Mouse (Mus musculus): ENCODE measurements at regions not wholly inside any gene's neighbourhood (a gene's known extent, or its start where the extent isn't known, plus 50 kb on each side); places are given as distances from the start of the nearest gene placed in this dataset.

DNA sequence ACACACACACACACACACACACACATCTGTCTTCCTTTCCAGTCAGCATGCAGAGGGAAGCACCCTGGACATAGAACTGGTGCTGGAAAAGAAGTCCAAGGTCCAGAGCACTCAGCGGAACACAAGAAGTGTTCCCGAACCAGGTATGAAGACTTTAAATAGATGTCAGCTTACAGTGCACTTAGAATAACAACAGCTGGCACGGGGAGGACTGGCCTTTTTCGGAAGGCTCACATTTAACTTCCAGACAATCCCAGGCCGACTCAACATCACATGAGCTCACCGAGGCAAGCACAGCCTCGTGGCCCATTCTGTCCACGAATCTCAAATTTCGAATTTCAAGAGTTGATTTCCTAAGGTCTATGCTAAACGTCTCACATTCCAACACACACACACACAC, 70.9 kb upstream of the Slc25a33 start:
- WGBS: 86% methylated on average over 10 of the region's 10 CpGs
- TF ChIP-seq CTCF (IDR thresholded peaks at IDR 0.05; ENCODE audit: extremely low read depth, insufficient read depth, insufficient read length, insufficient replicate concordance): no peak
- TF ChIP-seq POLR2A (IDR thresholded peaks at IDR 0.05; ENCODE audit: low read depth, low read length): no peak
- no peaks in the 10 kb centered on the region for H3K27me3 ChIP-seq (ENCODE audit: control insufficient read depth, insufficient read depth, low read length)
- no peak for DNase-seq (ENCODE audit: low read depth in 1 of 2, low spot score in 2 of 2)
- no peaks in the 10 kb centered on the region for H3K4me1 ChIP-seq (ENCODE audit: control insufficient read depth, insufficient read depth, insufficient read length)
- H3K4me3 ChIP-seq (ENCODE audit: extremely low read depth, insufficient read depth, insufficient read length): no peak overlapping the region
- no peaks in the 10 kb centered on the region for H3K36me3 ChIP-seq (ENCODE audit: control insufficient read depth, insufficient read depth, low read length)
- no peak overlapping the region for H3K27ac ChIP-seq (ENCODE audit: insufficient read depth, low read length)

DNA sequence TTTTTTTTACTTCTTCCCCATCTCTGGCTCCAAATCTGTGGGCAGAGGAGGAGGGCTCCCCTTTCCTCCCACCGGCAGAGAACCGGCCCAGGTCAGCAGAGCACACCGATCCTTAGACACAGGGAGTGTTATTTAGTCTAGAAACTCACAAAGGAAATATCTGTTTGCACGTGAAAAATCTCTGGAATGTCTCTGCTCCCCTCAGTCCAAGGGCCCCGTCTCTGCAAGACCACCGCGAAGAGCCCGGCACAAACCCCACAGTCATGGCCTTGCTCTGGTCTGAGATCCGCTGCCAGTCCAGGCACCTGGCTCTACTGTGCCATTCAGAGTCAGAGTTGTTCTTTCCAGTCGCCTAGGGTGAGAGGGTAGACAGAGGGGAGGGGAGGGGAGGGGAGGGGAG, 69.7 kb upstream of the Slc25a33 start:
- Histone ChIP-seq H3K36me3 (ENCODE audit: control insufficient read depth, insufficient read depth, low read length) (no peaks in the 10 kb centered on the region), H3K27ac (ENCODE audit: insufficient read depth, low read length) (no peak overlapping the region), H3K4me1 (ENCODE audit: control insufficient read depth, insufficient read depth, insufficient read length) (no peaks in the 10 kb centered on the region), H3K4me3 (ENCODE audit: extremely low read depth, insufficient read depth, insufficient read length) (no peak overlapping the region), H3K27me3 (ENCODE audit: control insufficient read depth, insufficient read depth, low read length) (no peaks in the 10 kb centered on the region)
- WGBS: 80% methylated on average over 9 of the region's 10 CpGs
- DNase-seq (ENCODE audit: low read depth in 1 of 2, low spot score in 2 of 2): no peak
- TF ChIP-seq POLR2A (IDR thresholded peaks at IDR 0.05; ENCODE audit: low read depth, low read length) (no peak), CTCF (IDR thresholded peaks at IDR 0.05; ENCODE audit: extremely low read depth, insufficient read depth, insufficient read length, insufficient replicate concordance) (no peak)

- no peak for DNase-seq (ENCODE audit: low read depth in 1 of 2, low spot score in 2 of 2)
- no peak overlapping the region for H3K4me3 ChIP-seq (ENCODE audit: extremely low read depth, insufficient read depth, insufficient read length)
- no peaks in the 10 kb centered on the region for H3K4me1 ChIP-seq (ENCODE audit: control insufficient read depth, insufficient read depth, insufficient read length)
- H3K27ac ChIP-seq (ENCODE audit: insufficient read depth, low read length): no peak overlapping the region
- H3K36me3 ChIP-seq (ENCODE audit: control insufficient read depth, insufficient read depth, low read length): no peaks in the 10 kb centered on the region
- WGBS: 50% methylated on average over 7 of the region's 7 CpGs
- TF ChIP-seq POLR2A (IDR thresholded peaks at IDR 0.05; ENCODE audit: low read depth, low read length): no peak
- H3K27me3 ChIP-seq (ENCODE audit: control insufficient read depth, insufficient read depth, low read length): no peaks in the 10 kb centered on the region
Observed at GRCm38 (mm10) chr4:149842906-149843305, 68.8 kb upstream of the Slc25a33 start.

DNA sequence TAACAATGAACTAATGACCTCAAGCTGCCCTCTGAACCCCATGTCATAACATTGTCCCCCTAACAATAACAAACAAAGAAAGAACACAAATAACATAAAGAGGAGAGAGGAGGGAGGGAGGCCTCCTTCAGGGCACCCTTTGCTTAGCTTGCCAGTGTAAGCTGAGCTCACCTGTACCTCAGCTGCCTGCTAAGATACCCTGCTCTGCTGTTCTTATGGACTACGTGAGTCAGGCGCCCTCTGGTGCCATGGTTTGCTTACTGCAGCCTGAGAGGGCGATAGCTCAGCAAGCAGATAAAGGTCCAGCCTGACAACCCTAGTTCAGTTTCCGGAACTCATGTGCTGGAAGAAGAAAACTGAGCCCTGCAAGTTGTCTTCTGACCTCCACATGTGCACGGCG, 67.8 kb upstream of the Slc25a33 start:
- H3K4me1 ChIP-seq (ENCODE audit: control insufficient read depth, insufficient read depth, insufficient read length): no peaks in the 10 kb centered on the region
- H3K4me3 ChIP-seq (ENCODE audit: extremely low read depth, insufficient read depth, insufficient read length): no peak overlapping the region
- no peaks in the 10 kb centered on the region for H3K36me3 ChIP-seq (ENCODE audit: control insufficient read depth, insufficient read depth, low read length)
- TF ChIP-seq POLR2A (IDR thresholded peaks at IDR 0.05; ENCODE audit: low read depth, low read length): no peak
- TF ChIP-seq CTCF (IDR thresholded peaks at IDR 0.05; ENCODE audit: extremely low read depth, insufficient read depth, insufficient read length, insufficient replicate concordance): peak; percentile 22; the same call in 1 of the 2 replicates
- no peaks in the 10 kb centered on the region for H3K27me3 ChIP-seq (ENCODE audit: control insufficient read depth, insufficient read depth, low read length)
- no peak overlapping the region for H3K27ac ChIP-seq (ENCODE audit: insufficient read depth, low read length)
- peak in 1 of 2 experiments; percentile 16 for DNase-seq (ENCODE audit: low read depth in 1 of 2, low spot score in 2 of 2)
- WGBS: 84% methylated on average over 6 of the region's 6 CpGs

DNA sequence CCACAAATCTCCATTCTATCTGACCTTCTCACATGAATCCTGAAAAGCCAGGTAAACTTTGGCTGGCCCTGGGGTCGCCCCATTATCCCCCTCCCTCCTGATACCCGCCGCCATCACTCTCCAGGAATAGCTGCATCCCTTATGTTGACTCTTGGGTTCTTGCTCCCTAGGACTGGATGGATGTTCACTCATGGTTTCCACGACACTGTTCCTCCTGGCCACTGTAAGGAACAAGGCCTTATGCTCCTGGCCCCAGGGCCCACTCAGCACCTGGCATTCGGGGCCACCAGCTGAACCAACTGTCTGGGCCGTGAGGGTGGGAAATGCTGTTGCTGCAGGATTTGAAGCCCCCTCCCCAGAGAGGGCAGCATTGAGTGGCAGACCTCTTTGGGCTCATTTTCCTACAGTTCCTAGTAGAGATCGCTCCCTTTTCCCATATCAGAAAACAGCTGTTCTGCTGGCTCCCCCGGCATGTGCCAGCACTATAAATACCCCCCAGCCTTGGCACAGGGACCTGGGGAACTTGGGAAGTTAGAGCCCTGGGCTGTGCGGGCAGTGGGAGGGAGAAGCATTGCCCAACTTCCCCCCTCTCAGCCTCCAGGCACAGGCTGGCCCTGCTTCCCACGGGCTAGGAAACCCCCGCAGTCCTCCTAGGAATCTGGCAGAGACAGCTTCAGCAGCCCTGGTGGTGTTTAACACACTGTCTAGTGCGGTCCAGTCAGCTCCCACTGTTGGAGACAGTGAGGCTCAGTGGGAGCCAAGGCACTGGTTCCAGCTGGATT, 66.6 kb upstream of the Slc25a33 start:
- Histone ChIP-seq H3K4me3 (ENCODE audit: extremely low read depth, insufficient read depth, insufficient read length) (no peak overlapping the region), H3K36me3 (ENCODE audit: control insufficient read depth, insufficient read depth, low read length) (no peaks in the 10 kb centered on the region), H3K4me1 (ENCODE audit: control insufficient read depth, insufficient read depth, insufficient read length) (no peaks in the 10 kb centered on the region), H3K27ac (ENCODE audit: insufficient read depth, low read length) (no peak overlapping the region), H3K27me3 (ENCODE audit: control insufficient read depth, insufficient read depth, low read length) (no peaks in the 10 kb centered on the region)
- WGBS: 85% methylated on average over 12 of the region's 12 CpGs
- TF ChIP-seq CTCF (IDR thresholded peaks at IDR 0.05; ENCODE audit: extremely low read depth, insufficient read depth, insufficient read length, insufficient replicate concordance): no peak
- no peak for TF ChIP-seq POLR2A (IDR thresholded peaks at IDR 0.05; ENCODE audit: low read depth, low read length)
- peak in 1 of 2 experiments; percentile 10 for DNase-seq (ENCODE audit: low read depth in 1 of 2, low spot score in 2 of 2)

DNA sequence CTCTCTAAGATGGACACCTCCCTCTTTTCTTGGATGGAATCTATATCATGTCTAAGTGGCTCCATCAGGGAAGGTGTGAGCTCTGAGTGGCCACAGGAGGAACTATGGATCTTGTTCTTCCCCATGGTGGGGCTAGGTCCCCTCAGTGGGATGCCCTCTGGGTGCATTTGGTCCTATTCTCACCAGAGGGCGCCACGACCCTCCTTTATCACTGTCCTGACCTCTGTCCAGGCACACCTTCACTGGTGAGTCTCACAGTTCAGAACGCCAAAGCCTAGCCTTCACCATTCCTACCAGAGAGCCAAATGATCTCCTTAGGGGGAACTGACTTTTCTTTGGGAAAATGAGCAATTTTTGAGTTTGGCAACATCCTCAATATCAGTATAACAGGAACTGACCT, 64.6 kb upstream of the Slc25a33 start:
- no peaks in the 10 kb centered on the region for H3K4me1 ChIP-seq (ENCODE audit: control insufficient read depth, insufficient read depth, insufficient read length)
- DNase-seq (ENCODE audit: low read depth in 1 of 2, low spot score in 2 of 2): peak in 1 of 2 experiments; percentile 54
- no peaks in the 10 kb centered on the region for H3K27me3 ChIP-seq (ENCODE audit: control insufficient read depth, insufficient read depth, low read length)
- H3K36me3 ChIP-seq (ENCODE audit: control insufficient read depth, insufficient read depth, low read length): no peaks in the 10 kb centered on the region
- H3K4me3 ChIP-seq (ENCODE audit: extremely low read depth, insufficient read depth, insufficient read length): no peak overlapping the region
- TF ChIP-seq CTCF (IDR thresholded peaks at IDR 0.05; ENCODE audit: extremely low read depth, insufficient read depth, insufficient read length, insufficient replicate concordance) (peak; percentile 76; the same call in 1 of the 2 replicates), POLR2A (IDR thresholded peaks at IDR 0.05; ENCODE audit: low read depth, low read length) (no peak)
- no peak overlapping the region for H3K27ac ChIP-seq (ENCODE audit: insufficient read depth, low read length)
- WGBS: 7% methylated on average over 3 of the region's 3 CpGs

DNA sequence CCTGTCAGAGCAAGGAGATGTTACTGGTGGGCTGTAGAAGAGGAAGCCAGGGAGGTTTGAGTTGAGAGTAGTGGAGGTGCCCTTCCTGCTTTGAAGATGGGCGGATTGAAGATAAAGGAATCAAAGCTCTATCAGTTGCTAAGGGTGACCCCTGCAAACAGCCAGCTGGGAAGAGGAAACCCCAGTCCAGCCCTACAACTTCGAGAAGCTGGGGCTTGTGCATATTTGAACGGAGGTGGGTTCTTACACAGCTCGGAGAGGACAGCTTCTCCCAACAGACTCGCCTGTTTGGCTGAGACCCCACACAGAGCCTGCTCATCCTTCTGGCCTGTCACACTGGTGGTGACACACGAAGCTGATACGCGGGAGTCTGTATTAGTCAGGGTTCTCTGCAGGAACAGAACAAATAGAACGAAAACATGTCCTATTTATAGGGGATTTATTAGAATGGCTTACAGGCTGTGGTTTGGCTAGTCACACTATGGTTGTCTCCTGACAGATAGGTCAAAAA, 60.6 kb upstream of the Slc25a33 start:
- TF ChIP-seq CTCF (IDR thresholded peaks at IDR 0.05; ENCODE audit: extremely low read depth, insufficient read depth, insufficient read length, insufficient replicate concordance): no peak
- TF ChIP-seq POLR2A (IDR thresholded peaks at IDR 0.05; ENCODE audit: low read depth, low read length): no peak
- WGBS: 79% methylated on average over 9 of the region's 9 CpGs

More for the DNA sequence above, 60.6 kb upstream of the Slc25a33 start:
- Histone ChIP-seq H3K27me3 (ENCODE audit: control insufficient read depth, insufficient read depth, low read length) (no peaks in the 10 kb centered on the region), H3K27ac (ENCODE audit: insufficient read depth, low read length) (no peak overlapping the region), H3K4me3 (ENCODE audit: extremely low read depth, insufficient read depth, insufficient read length) (no peak overlapping the region), H3K4me1 (ENCODE audit: control insufficient read depth, insufficient read depth, insufficient read length) (no peaks in the 10 kb centered on the region), H3K36me3 (ENCODE audit: control insufficient read depth, insufficient read depth, low read length) (no peaks in the 10 kb centered on the region)
- DNase-seq (ENCODE audit: low read depth in 1 of 2, low spot score in 2 of 2): no peak

All from spleen, adult 2 months (tissue).